Mouse (Mus musculus) left cerebral cortex, postnatal 36 days (tissue): ENCODE measurements around the gene Rbbp4. TPM values are rescaled to one million over a fixed set of nuclear protein-coding genes. Genes with fewer than 3 reads are reported as not detected.
"Not testable (repeated sequence)": the region's sequence is repeated elsewhere in the genome, so short reads cannot be mapped to it uniquely, and the experiment has no call there.

ENCODE experiments used
- DNase-seq, 2 experiments: peaks; one replicate each; pipeline ENCODE4 v3.0.0; 2021 to 2022; ENCODE audit warnings: low spot score in 2 of 2, mixed read lengths in 1 of 2
- intact Hi-C: fragments of 180-260 bp; cut with DNase I; formaldehyde crosslinking; loops from one replicate; pipeline ENCODE4 v1.15.1; 2025
- total RNA-seq, 2 experiments: library from RNA; stranded (reverse); gene quantifications; 2 replicates each; pipeline ENCODE4 v1.2.3; 2021

The Rbbp4 gene
- total RNA-seq, result 100 to 1,000 TPM; 115 to 123 TPM

DNA sequence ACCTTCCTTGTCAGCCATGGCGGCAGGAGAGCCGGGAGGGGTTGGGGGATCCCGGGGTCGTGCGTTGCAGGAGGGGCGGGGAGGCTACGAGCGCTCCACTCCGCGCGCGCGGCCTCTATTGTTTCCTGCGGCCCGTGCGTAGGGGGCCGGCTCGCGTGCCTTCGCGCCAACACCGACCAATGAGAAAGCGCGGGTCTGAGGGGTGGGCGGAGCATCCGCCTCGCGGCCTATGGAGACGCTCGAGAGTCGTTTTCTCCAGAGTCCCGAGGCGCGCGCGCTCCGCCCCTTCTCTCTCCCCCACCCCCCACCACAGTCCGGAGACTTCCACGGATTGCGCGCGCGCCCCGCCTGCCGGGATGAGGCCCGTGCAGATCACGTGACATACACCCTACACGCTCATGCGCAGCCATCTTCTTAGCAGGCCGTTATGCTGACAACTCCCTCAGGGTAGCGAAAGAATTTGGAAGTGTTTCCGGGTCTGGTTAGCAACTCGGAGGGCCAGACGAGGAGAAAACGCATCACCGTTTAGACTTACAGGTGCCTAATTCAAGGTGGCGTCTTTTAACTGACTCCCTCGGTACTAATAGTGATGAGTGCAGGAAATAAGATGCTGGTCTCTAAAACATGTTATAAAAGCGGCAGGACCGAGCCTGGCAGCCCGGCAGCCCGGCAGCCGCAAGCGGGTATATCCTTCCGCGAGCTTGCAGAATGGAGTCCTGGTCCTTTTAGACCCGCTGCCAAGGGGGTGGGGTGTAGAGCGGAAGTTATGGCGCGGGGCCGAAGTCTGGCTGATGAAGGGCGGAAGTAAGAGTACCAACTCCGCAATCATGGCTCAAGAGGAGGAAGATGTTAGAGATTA is at the start of gene Rbbp4, which contains the start of gene Zbtb8os:
TSS of gene Rbbp4 (minus strand) at position 155 of the 859 bp plus-strand sequence.
TSS of gene Zbtb8os (plus strand) at position 480 of the 859 bp plus-strand sequence.
- intact Hi-C loops, result loop anchor here (1.0 to 5.0 kb wide), 2 partner anchors 127 to 146 kb away; partner anchors contain the start of genes Bsdc1, S100pbp and Yars
- DNase-seq, result peak; percentile 96 to 98

DNA sequence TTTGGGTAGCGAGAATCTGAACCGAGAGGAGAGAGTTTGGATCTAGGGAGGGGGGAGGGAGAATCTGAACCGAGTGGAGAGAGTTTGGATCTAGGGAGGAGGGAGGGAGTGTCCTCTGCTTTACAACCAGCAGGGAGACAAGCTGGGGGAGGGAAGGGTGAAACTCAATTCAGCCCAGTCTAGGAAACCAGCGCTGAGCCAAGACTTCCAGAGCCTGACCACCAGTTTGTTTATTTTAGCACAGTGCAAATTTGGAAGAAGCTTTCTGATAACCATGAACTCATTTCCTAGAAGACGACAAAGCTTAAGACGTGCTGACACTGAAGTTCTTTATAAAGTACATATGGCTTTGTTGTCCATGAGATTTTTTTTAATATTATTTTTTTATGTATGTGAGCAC is 49.3 kb upstream of the Rbbp4 start:
- intact Hi-C loops, result no loop called here
- DNase-seq, result no peak

DNA sequence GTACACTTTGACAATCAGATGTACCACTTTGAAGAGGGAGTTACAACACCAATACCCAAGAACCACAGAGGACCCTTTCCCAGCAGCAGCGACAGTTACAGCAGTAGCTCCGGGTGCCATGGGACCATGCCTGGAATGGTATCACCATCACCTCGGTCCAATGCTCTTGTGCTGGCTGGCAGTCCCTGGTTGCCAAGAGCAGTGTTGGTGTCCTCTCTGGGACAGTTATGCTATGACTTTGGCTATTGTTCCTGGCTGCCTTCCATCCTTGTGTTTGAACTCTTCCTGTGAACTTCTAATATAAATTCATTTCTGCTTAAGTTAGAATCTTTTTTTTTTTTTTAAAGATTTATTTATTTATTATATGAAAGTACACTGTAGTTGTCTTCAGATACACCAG is 48.4 kb upstream of the Rbbp4 start:
- intact Hi-C loops, result no loop called here

DNA sequence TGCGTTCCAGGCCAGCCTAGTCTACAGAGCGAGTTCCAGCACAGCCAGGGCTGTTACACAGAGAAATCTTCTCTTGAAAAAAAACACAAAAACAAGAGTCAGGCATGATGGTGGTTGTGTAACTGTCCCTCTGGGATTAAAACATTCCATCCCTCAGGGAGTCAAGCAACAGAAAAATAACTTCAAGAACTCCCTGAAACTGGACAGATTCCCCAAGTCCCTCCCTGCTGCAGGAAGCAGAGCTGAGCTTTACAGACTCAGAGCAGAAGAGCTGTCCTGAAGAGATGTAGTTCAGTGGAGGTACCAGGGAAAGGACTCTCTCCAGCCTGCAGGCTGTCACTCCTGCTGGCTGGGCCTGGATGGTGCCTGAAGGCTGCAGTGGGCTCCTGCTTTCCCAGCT is 47.3 kb upstream of the Rbbp4 start:
- DNase-seq, result no peak
- intact Hi-C loops, result no loop called here

More for the DNA sequence above, 48.4 kb upstream of the Rbbp4 start:
- no peak for DNase-seq

DNA sequence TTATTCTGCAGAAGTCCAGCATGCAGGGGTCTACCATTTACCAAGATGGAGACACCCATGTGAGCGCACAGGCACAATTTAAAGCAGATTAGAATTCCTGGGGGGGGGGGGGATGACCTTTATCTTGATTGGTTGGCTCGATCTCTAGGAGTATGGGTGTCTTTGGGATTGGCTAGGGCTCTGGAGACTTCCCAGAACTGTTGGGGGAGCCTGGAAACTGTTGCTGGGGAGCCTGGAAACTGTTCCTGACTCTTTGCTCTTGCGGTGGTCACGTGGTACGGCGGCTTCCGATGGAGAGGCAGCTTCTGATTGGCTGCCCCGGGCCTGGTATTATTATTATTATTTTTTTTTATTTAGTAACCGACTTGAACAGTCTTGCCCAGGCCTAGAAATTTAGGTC is 46.9 kb upstream of the Rbbp4 start:
- intact Hi-C loops, result no loop called here
- DNase-seq, result no peak

DNA sequence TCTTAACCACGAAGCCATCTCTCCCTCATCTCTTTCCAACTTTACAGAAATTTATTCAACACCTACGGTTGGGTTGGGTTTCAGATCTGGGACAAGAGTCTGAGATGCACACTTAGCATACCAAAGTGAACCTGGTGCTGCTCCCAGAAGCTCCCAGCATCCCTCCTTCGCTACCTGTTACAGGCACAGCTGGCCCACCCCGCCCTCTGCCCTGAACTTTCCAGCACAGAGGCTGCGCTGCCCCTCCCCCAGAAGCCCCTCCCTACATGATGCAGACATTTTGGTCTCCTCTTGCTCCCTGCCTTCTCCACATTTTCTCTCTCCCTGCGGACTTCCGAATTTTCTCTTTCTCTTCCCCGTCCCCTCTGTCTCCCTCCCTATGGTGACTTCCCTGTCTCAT is 46.0 kb upstream of the Rbbp4 start:
- intact Hi-C loops, result no loop called here
- no peak for DNase-seq

DNA sequence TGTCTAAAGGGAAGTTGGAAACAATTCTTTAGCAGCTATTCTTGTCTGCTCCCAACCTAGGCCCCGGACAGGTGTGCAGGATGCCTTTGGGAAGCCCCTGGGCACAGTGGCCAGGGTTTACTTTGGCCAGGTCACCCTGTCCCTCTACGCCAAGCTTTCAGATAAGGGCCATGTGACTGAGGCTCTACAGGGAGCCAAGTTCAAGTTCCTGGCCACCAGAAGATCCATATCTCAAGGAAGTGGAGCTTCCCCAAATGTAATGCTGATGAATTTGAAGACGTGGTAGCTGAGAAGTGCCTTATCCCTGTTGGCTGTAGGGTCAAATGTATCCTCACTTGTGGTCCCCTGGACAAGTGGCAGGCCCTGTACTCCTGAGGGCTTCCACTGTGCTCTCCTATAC is 44.6 kb upstream of the Rbbp4 start:
- no peak for DNase-seq
- intact Hi-C loops, result no loop called here

DNA sequence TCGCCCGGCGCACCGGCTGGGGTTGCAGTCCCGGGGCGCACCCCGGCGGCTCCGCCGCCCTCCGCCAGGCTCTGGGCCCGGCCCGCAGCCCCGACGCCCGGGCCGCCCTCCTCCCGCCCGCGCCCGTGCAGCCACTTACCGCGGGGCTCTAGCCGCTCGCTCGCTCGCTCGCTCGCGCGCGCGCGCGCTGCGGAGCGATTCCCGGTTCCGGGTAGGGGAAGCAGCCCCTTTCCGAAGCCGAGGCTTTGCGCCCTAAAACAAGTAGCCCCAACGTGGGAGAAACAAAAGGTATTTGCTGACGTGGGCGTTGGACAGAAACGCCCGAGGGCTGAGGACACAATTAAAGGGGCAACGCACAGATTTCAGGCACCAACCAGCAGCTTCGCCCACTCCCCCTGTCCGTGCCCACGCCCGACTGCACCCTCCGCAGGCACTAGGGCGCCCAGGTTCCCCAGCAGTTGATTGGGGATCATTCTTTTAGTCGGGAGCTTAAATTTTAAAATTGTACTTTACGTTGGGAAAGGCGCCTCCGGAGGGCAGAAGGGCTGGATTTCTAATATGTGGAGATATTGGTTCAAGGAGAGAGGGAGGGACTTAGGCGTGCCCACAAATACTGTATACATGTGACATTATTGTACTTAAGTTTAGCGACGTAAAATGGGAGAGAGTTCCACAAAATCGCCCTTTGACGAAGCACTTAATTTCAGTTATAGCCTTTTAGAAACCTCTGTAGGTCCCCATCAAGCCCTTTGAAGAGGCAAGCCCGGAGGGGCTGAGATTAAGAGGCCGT is 42.6 kb upstream of the Rbbp4 start, which contains the start of gene Zbtb8a:
TSS of gene Zbtb8a (minus strand) at position 516 of the 790 bp plus-strand sequence.
- peak; percentile 39 to 49 for DNase-seq
- intact Hi-C loops, result no loop called here

DNA sequence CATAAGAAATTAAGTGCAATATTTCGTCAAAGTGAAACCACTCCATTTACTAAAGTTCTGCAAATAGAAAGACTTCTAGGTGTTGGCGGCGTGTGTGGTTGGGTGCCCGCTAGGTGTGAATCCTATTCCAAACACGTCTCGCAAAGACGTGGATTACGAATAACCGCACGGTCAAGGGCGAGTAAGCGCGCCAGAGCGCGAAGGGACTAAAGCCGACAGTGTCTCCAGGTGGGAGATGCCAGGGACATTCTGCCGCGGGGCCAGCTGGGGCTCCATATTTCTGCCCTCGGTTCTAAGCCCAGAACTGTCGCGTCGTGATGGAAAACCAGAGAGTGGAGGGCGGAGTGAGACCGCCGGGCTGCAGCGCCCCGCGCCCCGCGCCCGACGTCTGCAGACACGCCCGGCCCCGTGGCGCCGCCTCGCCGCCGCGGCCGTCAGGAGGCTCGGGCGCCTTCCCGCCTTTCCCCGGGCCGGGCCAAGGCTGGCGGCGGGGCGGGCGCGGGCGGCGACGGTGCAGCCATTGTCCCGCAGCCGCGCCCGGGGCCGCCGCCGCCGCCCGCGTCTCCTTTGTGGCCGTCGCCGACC is 41.9 kb upstream of the Rbbp4 start:
- intact Hi-C loops, result no loop called here
- DNase-seq, result peak; percentile 57 to 60

DNA sequence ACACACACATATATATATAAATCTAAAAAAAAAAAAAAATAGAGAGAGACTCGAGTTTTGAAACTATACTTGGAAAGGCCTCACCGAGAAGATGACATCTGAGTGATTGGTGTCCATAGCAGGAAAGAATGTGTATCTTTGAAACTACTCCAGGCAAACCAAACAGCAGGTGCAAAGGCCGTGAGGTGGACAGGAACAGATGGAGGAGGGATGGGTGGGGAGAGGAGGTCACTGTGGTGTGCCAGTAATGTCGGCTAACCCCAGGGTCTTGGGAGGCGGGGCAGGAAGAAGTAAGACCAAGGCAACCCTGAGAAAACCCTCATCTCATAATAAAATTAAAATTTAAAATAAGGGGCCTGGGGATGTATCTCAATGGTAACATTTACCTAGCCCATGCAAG is 40.7 kb upstream of the Rbbp4 start:
- DNase-seq, result no peak
- intact Hi-C loops, result no loop called here

DNA sequence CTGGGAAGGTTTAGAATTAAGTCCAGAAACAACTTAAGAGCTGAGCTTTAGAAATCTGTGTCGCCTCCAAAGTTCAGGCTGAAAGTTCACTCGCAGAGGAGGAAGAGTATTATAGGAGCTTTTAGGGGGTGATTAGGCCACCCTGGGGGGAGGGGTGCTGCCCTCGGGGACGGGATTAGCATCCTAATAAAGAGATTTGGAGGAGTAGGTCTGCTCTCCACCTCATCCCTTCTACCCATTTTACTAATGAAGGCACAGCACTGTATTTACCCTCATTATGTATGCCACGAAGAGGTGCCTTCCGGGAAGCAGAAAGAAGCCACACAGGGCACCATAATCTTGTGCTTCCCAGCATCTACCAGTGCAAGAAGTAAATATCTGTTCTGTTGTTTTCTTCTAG is 39.8 kb upstream of the Rbbp4 start:
- DNase-seq, result no peak
- intact Hi-C loops, result no loop called here

DNA sequence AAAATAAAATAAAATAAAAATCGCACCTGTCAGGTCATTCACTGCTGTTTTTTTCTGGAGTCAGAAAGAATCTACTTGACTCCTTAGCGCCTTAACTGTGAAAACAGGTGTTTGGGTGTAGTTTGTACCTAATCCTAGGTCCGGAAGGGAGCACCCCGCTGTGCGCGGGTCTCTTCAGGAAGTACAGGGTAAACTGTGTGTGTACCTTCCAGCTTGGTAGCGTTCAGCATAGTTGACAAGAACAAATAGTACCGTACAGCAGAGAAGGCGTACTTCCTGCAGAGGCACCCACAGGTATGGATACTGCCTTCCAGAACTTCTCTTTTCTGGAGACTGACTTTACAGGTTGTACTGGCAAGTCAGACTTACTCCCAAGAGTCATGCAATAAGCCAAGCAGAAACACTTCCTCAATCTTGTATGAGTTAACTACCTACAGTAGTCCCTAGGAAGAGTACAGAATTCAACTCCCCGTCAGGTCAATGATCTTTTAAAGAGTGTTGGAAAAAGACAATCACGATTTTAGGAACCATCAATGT is 39.1 kb upstream of the Rbbp4 start:
- DNase-seq, result no peak
- intact Hi-C loops, result no loop called here

DNA sequence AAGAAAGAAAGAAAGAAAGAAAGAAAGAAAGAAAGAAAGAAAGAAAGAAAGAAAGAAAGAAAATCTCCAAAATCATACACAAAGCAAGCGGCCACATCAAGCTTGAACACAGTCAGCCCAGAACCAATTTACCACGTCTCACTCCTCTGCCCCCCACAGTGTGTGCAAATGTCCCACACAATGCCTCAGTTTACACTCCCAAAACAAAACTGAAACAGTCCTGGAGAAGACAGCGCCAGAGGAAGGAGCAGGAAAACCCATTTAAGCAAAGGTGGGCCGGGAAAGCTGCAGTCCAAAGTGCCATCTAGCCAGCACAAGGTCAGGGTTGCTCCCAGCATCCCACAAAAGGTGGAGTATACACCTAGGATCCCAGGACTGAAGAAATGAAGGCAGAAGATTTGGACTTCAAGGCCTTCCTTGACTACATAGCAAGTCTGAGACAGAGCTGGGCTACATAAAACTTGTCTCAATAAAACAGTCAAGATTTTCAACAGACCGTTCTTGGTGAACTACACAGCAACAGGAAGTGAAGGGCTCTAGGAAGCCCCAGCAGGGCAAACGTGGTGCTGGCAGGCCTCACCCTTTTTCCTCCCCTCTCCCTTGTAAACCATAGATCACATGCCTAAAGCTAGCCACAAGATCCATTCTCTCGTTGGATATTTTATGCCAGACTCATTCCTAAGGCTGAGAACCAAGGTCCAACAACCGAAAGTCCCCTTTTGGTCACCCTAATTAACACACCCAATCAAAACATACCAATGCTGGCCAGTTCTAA is 38.2 kb upstream of the Rbbp4 start:
- intact Hi-C loops, result no loop called here

DNA sequence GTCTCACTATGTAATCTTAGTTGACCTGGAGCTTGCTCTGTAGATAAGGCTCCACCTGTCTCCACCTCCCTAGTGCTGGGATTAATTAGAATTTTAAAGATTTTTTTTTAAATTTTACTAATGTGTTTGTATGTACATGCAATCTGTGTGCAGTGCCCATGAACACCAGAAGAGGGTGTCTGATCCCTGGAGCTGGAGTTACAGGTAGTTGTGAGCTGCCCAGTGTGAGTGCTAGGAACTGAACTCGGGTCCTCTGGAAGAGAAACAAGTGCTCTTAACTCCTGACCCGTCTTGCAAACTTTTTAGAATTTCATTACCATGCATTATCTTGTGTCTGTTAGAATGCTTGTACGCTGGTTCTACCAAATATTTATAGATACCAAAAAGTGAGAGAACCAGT is 36.2 kb upstream of the Rbbp4 start:
- no peak for DNase-seq
- intact Hi-C loops, result no loop called here

More for the DNA sequence above, 38.2 kb upstream of the Rbbp4 start:
- no peak for DNase-seq

DNA sequence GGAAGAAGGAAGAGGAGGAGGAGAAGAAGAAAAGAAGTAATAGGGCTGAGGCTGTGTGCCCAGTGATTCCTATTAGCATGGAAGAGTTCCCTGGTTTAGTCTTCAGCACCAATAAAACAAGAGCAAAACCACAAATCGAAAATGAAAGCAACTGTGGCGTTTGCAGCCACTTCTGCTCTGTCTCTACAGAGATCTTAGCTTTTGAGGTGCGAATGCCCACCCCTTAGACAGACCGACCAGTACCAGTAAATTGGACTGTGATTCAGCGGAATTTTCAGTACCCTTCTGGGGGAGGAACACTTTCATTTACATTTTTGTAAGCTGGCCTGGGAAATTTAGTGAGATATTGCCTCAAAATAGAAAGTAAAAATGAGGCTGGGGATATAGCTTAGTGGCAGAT is 30.1 kb upstream of the Rbbp4 start:
- no peak for DNase-seq
- intact Hi-C loops, result no loop called here

DNA sequence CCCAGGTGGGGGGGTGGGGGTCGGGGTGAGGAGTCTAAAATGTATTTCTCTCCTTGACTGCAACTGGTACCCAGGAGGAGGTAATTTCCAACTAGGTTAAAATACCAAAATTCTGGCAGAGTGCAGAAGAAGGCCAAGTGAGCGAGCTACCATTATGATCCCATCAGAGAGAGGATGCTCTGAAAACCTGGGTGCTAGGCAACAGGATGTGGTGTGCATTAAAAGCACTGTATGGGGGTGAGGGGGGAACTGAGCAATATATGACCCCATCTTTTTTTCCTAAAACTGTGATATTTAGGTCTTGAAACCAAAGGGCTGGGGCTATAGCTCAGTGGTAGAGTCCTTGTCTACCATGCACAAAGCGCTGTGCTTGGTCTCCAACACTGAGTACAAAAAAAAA is 29.2 kb upstream of the Rbbp4 start:
- no peak for DNase-seq

DNA sequence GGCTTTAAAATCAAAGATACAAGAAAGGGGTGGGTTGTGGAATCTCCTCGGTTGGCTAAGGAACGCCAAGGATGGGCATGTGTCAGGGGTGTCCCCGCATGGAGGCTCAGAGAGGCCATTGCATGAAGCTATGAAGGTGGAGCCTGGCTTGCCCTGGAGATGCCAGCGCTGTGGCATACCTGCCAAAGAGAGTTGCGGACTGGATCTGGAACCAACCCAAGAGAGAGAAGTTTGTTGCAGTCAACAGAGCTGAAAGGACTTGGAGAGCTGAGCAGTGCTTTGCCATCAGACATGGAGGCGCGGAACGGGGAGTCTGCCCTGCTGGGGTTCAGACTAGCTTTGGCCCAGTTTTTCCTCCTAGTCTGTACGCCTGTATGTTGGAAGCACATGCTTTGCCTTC is 28.3 kb upstream of the Rbbp4 start:
- intact Hi-C loops, result no loop called here
- DNase-seq, result no peak

More for the DNA sequence above, 29.2 kb upstream of the Rbbp4 start:
- intact Hi-C loops, result no loop called here

DNA sequence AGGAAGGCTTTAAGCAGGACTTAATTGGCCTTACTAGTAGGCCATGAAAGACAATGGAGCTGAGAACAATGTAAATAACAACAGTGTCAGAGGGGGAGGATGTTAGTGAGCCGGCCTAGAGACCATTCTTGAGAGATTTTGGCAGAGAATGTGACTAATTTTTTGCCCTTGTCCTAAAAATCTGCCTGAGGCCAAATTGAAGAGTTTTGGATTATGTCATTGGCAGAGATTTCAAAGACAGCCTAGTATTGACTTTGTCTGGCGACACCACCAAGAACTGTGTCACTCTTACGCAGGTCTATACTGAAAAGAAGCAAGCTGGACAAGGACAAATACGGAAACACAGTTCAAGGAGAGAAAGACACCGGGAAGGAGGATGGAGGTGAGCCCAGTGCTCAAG is 27.6 kb upstream of the Rbbp4 start:
- no peak for DNase-seq
- intact Hi-C loops, result no loop called here

DNA sequence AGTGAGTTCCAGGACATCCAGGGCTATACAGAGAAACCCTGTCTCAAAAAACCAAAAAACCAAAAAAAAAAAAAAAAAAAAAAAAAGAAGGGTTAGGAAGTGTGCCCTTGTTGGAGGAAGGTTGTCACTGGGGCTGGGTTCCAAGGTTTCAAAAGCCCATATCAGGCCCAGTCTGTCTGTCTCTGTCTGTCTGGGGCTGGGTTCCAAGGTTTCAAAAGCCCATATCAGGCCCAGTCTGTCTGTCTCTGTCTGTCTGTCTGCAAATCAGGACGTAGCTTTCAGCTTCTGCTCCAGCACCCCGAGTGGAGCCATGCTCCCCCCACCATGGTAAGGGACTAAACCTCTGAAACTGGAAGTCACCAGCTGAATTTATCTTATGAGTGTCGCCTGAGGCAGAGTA is 27.1 kb upstream of the Rbbp4 start:
- intact Hi-C loops, result not testable (repeated sequence)

More for the DNA sequence above, 27.1 kb upstream of the Rbbp4 start:
- DNase-seq, result not testable (repeated sequence)
